Mouse (Mus musculus) G1E (cell line): ENCODE results near the gene Hist1h2ah.

Experiments
- CTCF ChIP-seq: IDR thresholded peaks from 2 replicates; pipeline ENCODE4 v1.5.1; 2012; ENCODE audit warnings: low read depth, low read length, inconsistent platforms, mixed read lengths
- GATA1 ChIP-seq: IDR thresholded peaks from 2 replicates; pipeline ENCODE4 v1.6.1; 2012; ENCODE audit warnings: borderline replicate concordance, low read length, inconsistent platforms, mixed read lengths
- POLR2AphosphoS5 ChIP-seq: IDR thresholded peaks from 2 replicates; pipeline ENCODE4 v1.6.1; 2012; ENCODE audit warnings: low read depth, low read length, inconsistent platforms; ENCODE audit not compliant: insufficient replicate concordance

GRCm38 (mm10) chr13:21996840-21997185 lies 38.6 kb downstream of the Hist1h2ah start:
- TF ChIP-seq GATA1 (no peak), CTCF (no peak), POLR2AphosphoS5 (no peak)
